In genomic region chr1:128626144-128626678, GRCm38 (mm10) we compare ENCODE assay signal across 26 mouse cellular contexts. TPM values are rescaled to one million over a fixed set of nuclear protein-coding genes. Genes with fewer than 3 reads are reported as not detected.
DNase-seq lines count a peak whose midpoint lies in the region; ATAC-seq and TF ChIP-seq lines count a peak whose summit lies in the region.
"Had no signal": no experiment of that assay in that cellular context is flagged by ENCODE, and none has a peak within 500 bp of the region (broad histone marks: within the 10 kb centered on the region; RNA-seq: fewer than 3 reads in every experiment).

No protein-coding gene starts in this region.

- DNase-seq in stomach, postnatal 0 days (ENCODE audit: low spot score): no peak
- no peak for DNase-seq in spleen, postnatal 4 days (ENCODE audit: low spot score in 2 of 2)
- no peak for DNase-seq in adrenal gland, postnatal 25 days
- no peak for DNase-seq in lung, postnatal 14 days
- DNase-seq: adrenal gland, postnatal 10 days; cerebellum, adult 18-20 months; cerebellum, adult 9-10 months; cerebellum, postnatal 14 days; forebrain, postnatal 0 days; gastrocnemius, adult 2 months; gastrocnemius, postnatal 14 days; heart, adult 18-20 months; heart, postnatal 10 days; heart, postnatal 36 days had no signal

- no peak for TF ChIP-seq EP300 in stomach, postnatal 0 days (optimal IDR thresholded peaks at IDR 0.05)

- no peak overlapping the region for H3K27ac ChIP-seq in stomach, embryonic 15.5 days
- no peak overlapping the region for H3K27ac ChIP-seq in stomach, postnatal 0 days (replicated peaks)
- no peak overlapping the region for H3K27ac ChIP-seq in stomach, embryonic 16.5 days (ENCODE audit: low read length)
- H3K27ac ChIP-seq: embryonic facial prominence, embryonic 12.5 days; embryonic facial prominence, embryonic 15.5 days; gastrocnemius, adult 2 months; heart, embryonic 15.5 days; hindbrain, embryonic 10.5 days; hindbrain, embryonic 13.5 days had no signal

- no peak for TF ChIP-seq CTCF in stomach, postnatal 0 days (IDR thresholded peaks at IDR 0.05; ENCODE audit: low read depth)

- H3K9me3 ChIP-seq in stomach, embryonic 15.5 days: no peaks in the 10 kb centered on the region
- no peaks in the 10 kb centered on the region for H3K9me3 ChIP-seq in stomach, postnatal 0 days (ENCODE audit: control insufficient read depth, low read length)
- H3K9me3 ChIP-seq in stomach, embryonic 16.5 days (replicated peaks; ENCODE audit: control insufficient read depth, low read length): no peaks in the 10 kb centered on the region
- H3K9me3 ChIP-seq: embryonic facial prominence, embryonic 12.5 days; embryonic facial prominence, embryonic 15.5 days; heart, embryonic 12.5 days; heart, embryonic 15.5 days; hindbrain, embryonic 10.5 days; hindbrain, embryonic 13.5 days had no signal

- H3K4me3 ChIP-seq in stomach, embryonic 15.5 days (replicated peaks): no peak overlapping the region
- no peak overlapping the region for H3K4me3 ChIP-seq in stomach, postnatal 0 days (ENCODE audit: low read depth, low read length)
- no peak overlapping the region for H3K4me3 ChIP-seq in stomach, embryonic 16.5 days (replicated peaks; ENCODE audit: low read length)
- H3K4me3 ChIP-seq: embryonic facial prominence, embryonic 12.5 days; embryonic facial prominence, embryonic 15.5 days; gastrocnemius, adult 2 months; heart, embryonic 12.5 days; heart, embryonic 15.5 days; hindbrain, embryonic 10.5 days; hindbrain, embryonic 13.5 days had no signal

- H3K27me3 ChIP-seq in stomach, embryonic 15.5 days (replicated peaks): no peaks in the 10 kb centered on the region
- H3K27me3 ChIP-seq in stomach, postnatal 0 days (ENCODE audit: control insufficient read depth, insufficient read depth, low read length): no peaks in the 10 kb centered on the region
- no peaks in the 10 kb centered on the region for H3K27me3 ChIP-seq in stomach, embryonic 16.5 days (ENCODE audit: control insufficient read depth, insufficient read depth, low read length)
- H3K27me3 ChIP-seq: embryonic facial prominence, embryonic 12.5 days; embryonic facial prominence, embryonic 15.5 days; heart, embryonic 15.5 days; hindbrain, embryonic 13.5 days had no signal

- no peak overlapping the region for H3K4me2 ChIP-seq in stomach, embryonic 15.5 days
- H3K4me2 ChIP-seq in stomach, postnatal 0 days (replicated peaks; ENCODE audit: low read depth): no peak overlapping the region
- no peak overlapping the region for H3K4me2 ChIP-seq in stomach, embryonic 16.5 days (ENCODE audit: low read depth, low read length)
- H3K4me2 ChIP-seq: embryonic facial prominence, embryonic 12.5 days; embryonic facial prominence, embryonic 15.5 days; heart, embryonic 12.5 days; heart, embryonic 15.5 days; hindbrain, embryonic 13.5 days had no signal

- peak; percentile 22; the same call in 1 of the 2 replicates for ATAC-seq in stomach, embryonic 15.5 days (ENCODE audit: insufficient read depth, low FRiP score, low read depth)
- ATAC-seq in stomach, postnatal 0 days (ENCODE audit: low FRiP score, low TSS enrichment): no peak
- peak; percentile 50 for ATAC-seq in common myeloid progenitor, adult 5-6 weeks (replicated peaks; ENCODE audit: low read depth, poor library complexity, severe bottlenecking)
- peak; percentile 54 for ATAC-seq in megakaryocyte, adult 5-6 weeks (ENCODE audit: poor library complexity, severe bottlenecking)
- ATAC-seq in stomach, embryonic 16.5 days (ENCODE audit: insufficient read depth, low FRiP score): 0 out of 2 replicates have a peak, but pooled peaks have one; percentile 47
- ATAC-seq: forebrain, embryonic 14.5 days; forebrain, postnatal 0 days; hindbrain, embryonic 16.5 days had no signal

- H3K4me1 ChIP-seq in stomach, embryonic 15.5 days: 0 out of 2 replicates have a peak, but pooled peaks cover 6% of the 10 kb centered on the region
- no peaks in the 10 kb centered on the region for H3K4me1 ChIP-seq in stomach, postnatal 0 days (replicated peaks; ENCODE audit: control insufficient read depth, insufficient read depth)
- H3K4me1 ChIP-seq in stomach, embryonic 16.5 days (ENCODE audit: control insufficient read depth, insufficient read depth, low read length): peaks cover 5% of the 10 kb centered on the region; the same call in 1 of the 2 replicates
- H3K4me1 ChIP-seq: heart, embryonic 12.5 days; heart, embryonic 15.5 days had no signal

- no peaks in the 10 kb centered on the region for H3K36me3 ChIP-seq in stomach, embryonic 15.5 days
- H3K36me3 ChIP-seq in stomach, postnatal 0 days (ENCODE audit: control insufficient read depth, insufficient read depth, low read length): no peaks in the 10 kb centered on the region
- H3K36me3 ChIP-seq in stomach, embryonic 16.5 days (ENCODE audit: control insufficient read depth, insufficient read depth, low read length): no peaks in the 10 kb centered on the region
- H3K36me3 ChIP-seq: embryonic facial prominence, embryonic 12.5 days; embryonic facial prominence, embryonic 15.5 days; heart, embryonic 12.5 days; heart, embryonic 15.5 days; hindbrain, embryonic 10.5 days; hindbrain, embryonic 13.5 days had no signal

- WGBS in stomach, embryonic 15.5 days: 60% methylated on average over 9 of the region's 9 CpGs
- WGBS in stomach, postnatal 0 days: 60% methylated on average over 9 of the region's 9 CpGs
- 59% methylated on average over 9 of the region's 9 CpGs for WGBS in stomach, embryonic 16.5 days

- no peak overlapping the region for H3K9ac ChIP-seq in stomach, embryonic 15.5 days
- no peak overlapping the region for H3K9ac ChIP-seq in stomach, postnatal 0 days (ENCODE audit: low read length)
- H3K9ac ChIP-seq in stomach, embryonic 16.5 days (ENCODE audit: low read length): no peak overlapping the region
- H3K9ac ChIP-seq: embryonic facial prominence, embryonic 12.5 days; embryonic facial prominence, embryonic 15.5 days; forebrain, postnatal 0 days; heart, embryonic 12.5 days; heart, embryonic 15.5 days; hindbrain, embryonic 13.5 days had no signal

RNA-seq across cellular contexts. Expression of gene Cxcr4, which starts 34.1 kb away (rescaled TPM):
- polyA plus RNA-seq in stomach, embryonic 15.5 days (2015; fragmentation: Nextera tagmentation; extraction: Ambion mirVana): 5.8 and 6.1 TPM in 2 replicates
- 1.6 and 2.0 TPM in 2 replicates for polyA plus RNA-seq in stomach, postnatal 0 days (2015; fragmentation: Nextera tagmentation; extraction: Ambion mirVana)
- 77.8 and 110 TPM in 2 replicates for total RNA-seq in common myeloid progenitor, adult 5-6 weeks (2017)
- 507 and 516 TPM in 2 replicates for total RNA-seq in megakaryocyte, adult 5-6 weeks (2015)
- 307 and 321 TPM in 2 replicates for total RNA-seq in megakaryocyte, adult 5-6 weeks (2017)
- 6.1 and 7.6 TPM in 2 replicates for polyA plus RNA-seq in stomach, embryonic 16.5 days (2015; fragmentation: Nextera tagmentation; extraction: Ambion mirVana)
- 11.4 and 14.2 TPM in 2 replicates for total RNA-seq in adrenal gland, postnatal 25 days (2021)
